Mouse (Mus musculus) brain, embryonic 18.5 days (tissue): ENCODE data around the gene Map3k14.

ENCODE experiments used
- DNase-seq: peaks from one replicate; pipeline ENCODE4 v3.0.0-alpha.2; 2012; ENCODE audit warnings: low read depth, low spot score

Gene Map3k14

GRCm38 (mm10) chr11:103175688-103176442, 91.4 kb downstream of the Map3k14 start:
- DNase-seq, result no peak

- no peak for DNase-seq
Measured at GRCm38 (mm10) chr11:103174891-103175391, 92.3 kb downstream of the Map3k14 start.

GRCm38 (mm10) chr11:103174411-103174832, 92.8 kb downstream of the Map3k14 start:
- DNase-seq, result no peak

GRCm38 (mm10) chr11:103173771-103174344, 93.4 kb downstream of the Map3k14 start:
- DNase-seq, result no peak

- DNase-seq, result no peak
Measured at GRCm38 (mm10) chr11:103173041-103173770, 94.1 kb downstream of the Map3k14 start.

- DNase-seq, result no peak
Measured at GRCm38 (mm10) chr11:103172392-103173040, 94.8 kb downstream of the Map3k14 start.

GRCm38 (mm10) chr11:103171703-103172391, 95.4 kb downstream of the Map3k14 start:
- no peak for DNase-seq

- no peak for DNase-seq
Measured at GRCm38 (mm10) chr11:103171286-103171620, 96.0 kb downstream of the Map3k14 start.

- DNase-seq, result peak; percentile 59
Measured at GRCm38 (mm10) chr11:103170494-103171285, 96.6 kb downstream of the Map3k14 start, which contains the start of gene Fmnl1. Fmnl1 (plus strand) TSS chr11:103171107.

- DNase-seq, result no peak
Measured at GRCm38 (mm10) chr11:103170111-103170493, 97.2 kb downstream of the Map3k14 start.
